9 mouse cellular contexts compared by ENCODE assay signal in genomic region chr8:111820018-111820417, GRCm38 (mm10). TPM values are rescaled to one million over a fixed set of nuclear protein-coding genes. Genes with fewer than 3 reads are reported as not detected.
A peak's percentile ranks its signal among the peaks of the same experiment; 100 is the strongest.
DNase-seq lines count a peak whose midpoint lies in the region; ATAC-seq lines count a peak whose summit lies in the region.
"Had no signal": no experiment of that assay in that cellular context is flagged by ENCODE, and none has a peak within 500 bp of the region (broad histone marks: within the 10 kb centered on the region; RNA-seq: fewer than 3 reads in every experiment).

No protein-coding gene starts in this region.

- H3K27me3 ChIP-seq in embryonic facial prominence, embryonic 14.5 days (replicated peaks; ENCODE audit: control insufficient read depth, insufficient read depth, low read length): no peaks in the 10 kb centered on the region

- H3K4me3 ChIP-seq in brown adipose tissue, adult 24 weeks (ENCODE audit: insufficient read depth, low read depth, low read length): no peak overlapping the region
- no peak overlapping the region for H3K4me3 ChIP-seq in embryonic facial prominence, embryonic 14.5 days (ENCODE audit: low read depth, low read length)
- H3K4me3 ChIP-seq: forebrain, embryonic 10.5 days had no signal

- peak; percentile 43 for DNase-seq in kidney, adult 11 months
- no peak for DNase-seq in kidney, adult 18-20 months
- DNase-seq in embryonic facial prominence, embryonic 14.5 days (ENCODE audit: low spot score): no peak
- DNase-seq in kidney, postnatal 14 days: peak; percentile 58
- no peak for DNase-seq in spleen, adult 18-20 months
- no peak for DNase-seq in layer of hippocampus, adult 8-10 months (ENCODE audit: low spot score in 2 of 2)

- peak overlapping the region; percentile 85 for H3K27ac ChIP-seq in brown adipose tissue, adult 24 weeks (replicated peaks; ENCODE audit: low read depth, low read length)
- H3K27ac ChIP-seq in embryonic facial prominence, embryonic 14.5 days (replicated peaks; ENCODE audit: low read depth, low read length): peak overlapping the region; percentile 39; the same call in 1 of the 2 replicates
- H3K27ac ChIP-seq: forebrain, embryonic 10.5 days had no signal

- ATAC-seq in embryonic facial prominence, embryonic 14.5 days (ENCODE audit: low read depth): no peak
- ATAC-seq: hindbrain, embryonic 16.5 days had no signal

- H3K4me1 ChIP-seq in brown adipose tissue, adult 24 weeks (ENCODE audit: control insufficient read depth, insufficient read depth, insufficient read length, low read length): peaks cover 10% of the 10 kb centered on the region
- H3K4me1 ChIP-seq in embryonic facial prominence, embryonic 14.5 days (ENCODE audit: control insufficient read depth, insufficient read depth, low read length): no peaks in the 10 kb centered on the region
- H3K4me1 ChIP-seq: forebrain, embryonic 10.5 days had no signal

- peaks cover 53% of the 10 kb centered on the region for H3K36me3 ChIP-seq in embryonic facial prominence, embryonic 14.5 days (ENCODE audit: control insufficient read depth, insufficient read depth, low read length)

- H3K9me3 ChIP-seq in embryonic facial prominence, embryonic 14.5 days (ENCODE audit: control insufficient read depth, low read length): no peaks in the 10 kb centered on the region
- H3K9me3 ChIP-seq: forebrain, embryonic 10.5 days had no signal

- 86% methylated on average over 12 of the region's 12 CpGs for WGBS in embryonic facial prominence, embryonic 14.5 days

- no peak overlapping the region for H3K4me2 ChIP-seq in embryonic facial prominence, embryonic 14.5 days (ENCODE audit: low read depth, low read length)

- H3K9ac ChIP-seq in embryonic facial prominence, embryonic 14.5 days (ENCODE audit: low read depth, low read length): no peak overlapping the region

RNA-seq across cellular contexts. Expression of gene Cfdp1, which starts 34.1 kb away (rescaled TPM):
- 60.6 and 88.8 TPM in 2 replicates for polyA plus RNA-seq in brown adipose tissue, adult 24 weeks (2012; ENCODE audit: insufficient read depth, insufficient read length, missing spikeins)
- 202 and 203 TPM in 2 replicates for polyA plus RNA-seq in embryonic facial prominence, embryonic 14.5 days (2014; fragmentation: Nextera tagmentation; extraction: Ambion mirVana)
- total RNA-seq in layer of hippocampus, adult 8-10 months (2022): 10 to 100 TPM; 62.3 to 84.3 (median 70.8) TPM

RNA-seq across cellular contexts. Expression of gene Tmem170, which starts 56.5 kb away (rescaled TPM):
- 4.5 and 6.0 TPM in 2 replicates for polyA plus RNA-seq in brown adipose tissue, adult 24 weeks (2012; ENCODE audit: insufficient read depth, insufficient read length, missing spikeins)
- 3.6 and 4.1 TPM in 2 replicates for polyA plus RNA-seq in embryonic facial prominence, embryonic 14.5 days (2014; fragmentation: Nextera tagmentation; extraction: Ambion mirVana)
- total RNA-seq in layer of hippocampus, adult 8-10 months (2022): 1 to 10 TPM; 3.7 to 5.4 (median 4.3) TPM

Comparison
In these comparisons a context has a peak if more than half of its experiments do, and no peak if none do; other contexts are left out.
1. DNase-seq: peak in kidney, adult 11 months (single experiment) and kidney, postnatal 14 days (single experiment); none in kidney, adult 18-20 months (single experiment), embryonic facial prominence, embryonic 14.5 days (single experiment), spleen, adult 18-20 months (0 of 2) and layer of hippocampus, adult 8-10 months (0 of 2).